Mouse (Mus musculus) kidney, adult 2 months (tissue): Measurements from ENCODE around the gene Galnt16.

ENCODE experiments used
- CTCF ChIP-seq: fragments of 200-500 bp; conservative IDR thresholded peaks from 2 replicates; pipeline ENCODE4 v1.5.1; 2011; ENCODE audit warnings: low read depth, mild to moderate bottlenecking, control low read depth, low read length, moderate library complexity, mixed read lengths; ENCODE audit not compliant: insufficient read depth, insufficient read length
- POLR2A ChIP-seq: fragments of 200-500 bp; IDR thresholded peaks from one replicate; pipeline ENCODE4 v1.6.1; 2011; ENCODE audit warnings: low read depth, low read length, control low read depth

DNA sequence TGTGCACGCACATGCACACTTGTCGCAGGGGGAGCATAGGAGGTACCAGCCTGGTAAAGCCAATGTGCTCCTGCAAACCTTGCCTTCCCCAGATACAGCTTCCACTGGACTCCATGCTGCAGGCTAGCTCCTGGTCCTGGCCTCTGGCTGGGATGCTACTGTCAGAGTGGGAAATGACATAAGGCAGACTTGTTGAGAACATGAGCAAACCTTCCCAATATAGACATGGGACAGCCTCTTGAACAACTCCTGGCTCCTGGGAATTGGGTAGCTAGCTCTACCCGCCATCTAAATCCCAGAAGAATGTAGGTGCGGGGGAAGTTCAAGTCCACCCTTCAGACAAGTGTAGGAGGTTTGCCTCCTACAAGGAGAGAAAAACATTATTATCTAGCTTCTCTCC lies 56.2 kb downstream of the Galnt16 start:
- no peak for TF ChIP-seq CTCF
- no peak for TF ChIP-seq POLR2A
